Mouse (Mus musculus) bone marrow macrophage, adult 2 months (primary cell): ENCODE results near the gene Dnajc5.

ENCODE experiments used
- CTCF ChIP-seq: IDR thresholded peaks from 2 replicates; pipeline ENCODE4 v1.5.1; 2012; ENCODE audit warnings: low read depth, mild to moderate bottlenecking, low read length, moderate library complexity
- POLR2A ChIP-seq: IDR thresholded peaks from 2 replicates; pipeline ENCODE4 v1.6.1; 2012; ENCODE audit warnings: mild to moderate bottlenecking, low read depth, low read length, borderline replicate concordance

DNA sequence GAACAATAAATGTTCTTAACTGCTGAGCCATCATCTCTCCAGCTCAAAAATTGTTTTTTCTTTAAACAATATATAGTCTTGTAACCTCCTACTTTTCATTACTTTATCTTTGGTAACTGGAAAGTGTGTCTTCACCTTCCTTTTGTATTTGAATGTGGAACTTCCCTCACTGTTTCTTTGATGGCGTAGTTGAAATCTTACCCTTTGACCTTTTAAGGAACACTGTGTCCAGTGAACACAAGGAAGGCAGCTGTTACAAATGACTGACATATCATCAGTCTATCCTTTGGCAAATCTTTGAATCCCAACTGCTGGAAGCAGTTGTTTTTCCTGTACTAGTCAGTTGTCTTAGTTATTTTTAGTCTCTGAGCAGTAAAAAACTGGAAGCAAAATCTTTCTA, 8.8 kb downstream of the Dnajc5 start:
- TF ChIP-seq POLR2A (no peak), CTCF (no peak)
